Mouse (Mus musculus) layer of hippocampus, postnatal 25 days (tissue): Measurements from ENCODE around the gene Fgf7. TPM values are rescaled to one million over a fixed set of nuclear protein-coding genes. Genes with fewer than 3 reads are reported as not detected.

Source experiments
- DNase-seq, 2 experiments: peaks; one replicate each; pipeline ENCODE4 v3.0.0; 2022; ENCODE audit warnings: mixed read lengths in 2 of 2, low spot score in 1 of 2; ENCODE audit errors: extremely low spot score in 1 of 2
- total RNA-seq, 2 experiments: library from RNA; stranded (reverse); gene quantifications; 2 replicates each; pipeline ENCODE4 v1.2.3; 2021

Fgf7 gene
- total RNA-seq, 2 experiments from 2014 or later = 0.52 to 0.62 TPM

DNA sequence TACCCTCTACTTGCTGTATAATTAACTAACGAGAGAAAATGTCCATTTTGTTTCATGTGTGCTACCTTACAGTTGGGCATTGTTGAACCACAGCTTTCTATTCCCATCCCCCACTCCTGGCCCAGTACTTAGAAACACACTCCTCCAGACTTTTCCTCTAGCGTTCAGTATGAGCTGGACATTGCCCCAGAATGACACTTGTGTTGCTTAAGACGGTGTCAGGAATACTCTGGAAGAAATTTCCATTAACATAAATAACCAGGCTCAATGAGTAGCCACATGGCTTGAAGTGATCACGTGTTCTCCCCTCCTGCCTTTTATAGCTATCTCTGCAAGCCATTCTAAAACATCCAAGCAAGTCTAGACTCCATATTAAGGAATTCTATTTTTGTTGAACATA is 26.1 kb downstream of the Fgf7 start:
- no peak for DNase-seq

DNA sequence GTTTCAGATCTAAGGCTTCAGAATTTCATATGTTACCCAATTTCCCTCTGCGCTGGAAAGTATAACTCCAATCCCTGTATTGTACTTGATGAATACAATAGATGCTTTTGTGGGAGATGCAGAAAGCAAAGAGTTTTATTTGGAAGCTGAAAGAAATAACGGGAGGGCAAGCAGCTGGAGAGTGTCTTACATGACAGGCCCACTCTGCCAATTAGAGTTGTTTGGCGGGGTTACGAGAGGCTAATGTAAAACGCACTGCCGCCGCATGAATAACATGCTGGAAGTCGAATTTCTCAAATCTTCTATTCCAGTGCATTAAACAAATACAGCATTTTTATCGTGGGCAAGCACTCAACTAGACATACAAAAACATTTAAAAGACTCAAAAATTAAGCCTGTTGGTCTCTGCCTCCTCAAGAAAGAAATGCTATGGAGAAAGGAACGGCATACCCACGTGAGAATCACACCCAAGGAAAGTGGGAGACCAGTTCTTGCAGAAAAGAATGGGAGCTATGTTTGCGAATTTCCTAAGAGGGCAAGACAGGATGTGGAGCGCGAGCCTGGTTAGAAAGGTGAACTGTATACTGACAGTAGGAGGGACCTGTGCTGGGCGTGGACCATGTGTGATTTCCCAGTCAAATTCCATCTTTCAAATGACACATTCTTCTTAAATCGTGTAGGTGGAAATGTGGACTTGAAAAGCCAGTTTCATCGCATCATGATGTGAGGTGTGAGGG is 26.7 kb downstream of the Fgf7 start:
- no peak for DNase-seq

DNA sequence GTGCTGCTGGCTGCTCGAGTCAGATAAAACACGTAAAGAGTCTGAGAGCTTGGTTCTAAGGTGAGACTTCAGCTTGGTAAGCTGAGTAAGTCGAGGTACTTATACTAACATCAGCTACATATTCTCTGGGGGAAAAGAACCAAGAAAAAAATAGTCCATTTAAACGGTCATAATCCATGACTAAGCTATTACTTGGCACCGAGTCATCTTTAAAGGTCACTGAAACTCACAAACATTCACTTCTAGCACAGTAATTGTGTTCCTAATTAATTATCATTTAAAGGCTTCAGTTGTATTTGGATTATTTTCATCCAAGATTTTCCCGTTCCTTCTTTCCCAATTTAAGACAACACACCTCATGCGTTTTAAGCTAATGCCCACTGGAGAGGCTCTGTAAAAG is 28.4 kb downstream of the Fgf7 start:
- DNase-seq = no peak

DNA sequence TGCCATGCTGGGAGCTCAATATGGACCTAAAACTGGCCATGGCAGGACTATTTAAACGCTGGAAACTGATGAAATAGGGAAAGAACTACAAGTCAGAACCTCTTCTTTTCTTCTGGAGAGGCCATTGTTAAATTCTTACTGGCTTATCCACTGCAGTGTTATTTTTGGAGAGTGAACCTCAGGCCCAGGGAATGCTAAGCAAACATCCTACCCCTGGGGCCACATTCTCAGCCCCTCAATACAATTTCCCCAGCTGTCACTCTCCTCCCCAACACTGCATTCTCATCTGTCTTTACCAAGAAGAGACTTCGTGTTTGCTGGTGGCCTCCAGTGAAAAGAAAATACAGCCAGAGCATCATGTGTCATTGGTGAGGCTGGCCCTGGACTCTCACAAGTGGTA is 30.4 kb downstream of the Fgf7 start:
- DNase-seq = no peak

DNA sequence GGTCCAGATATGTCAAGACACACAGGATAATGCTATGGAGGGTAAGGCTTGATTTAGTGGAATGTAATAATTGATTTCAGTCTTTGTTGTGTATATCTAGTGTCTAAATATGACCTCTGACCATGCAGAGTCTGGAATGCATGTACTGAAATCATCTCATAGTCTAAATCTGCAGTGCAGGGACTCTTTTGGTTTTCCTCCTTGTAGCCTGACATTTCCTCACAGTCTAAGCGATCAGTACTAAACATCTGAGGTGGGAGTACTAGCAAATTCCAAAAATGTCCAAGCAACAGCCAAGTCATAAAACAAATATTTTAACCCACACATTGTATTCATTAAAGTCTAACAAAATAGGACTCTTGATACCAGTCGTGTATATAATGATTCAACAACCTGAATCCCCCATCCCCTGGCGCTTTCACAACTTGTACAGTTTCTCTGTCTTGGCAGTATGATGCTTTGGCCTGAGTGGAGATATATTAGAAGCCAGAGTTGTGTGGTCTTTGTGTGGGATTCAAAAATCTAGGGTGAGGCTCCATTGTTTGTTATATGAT is 30.9 kb downstream of the Fgf7 start:
- DNase-seq = no peak

DNA sequence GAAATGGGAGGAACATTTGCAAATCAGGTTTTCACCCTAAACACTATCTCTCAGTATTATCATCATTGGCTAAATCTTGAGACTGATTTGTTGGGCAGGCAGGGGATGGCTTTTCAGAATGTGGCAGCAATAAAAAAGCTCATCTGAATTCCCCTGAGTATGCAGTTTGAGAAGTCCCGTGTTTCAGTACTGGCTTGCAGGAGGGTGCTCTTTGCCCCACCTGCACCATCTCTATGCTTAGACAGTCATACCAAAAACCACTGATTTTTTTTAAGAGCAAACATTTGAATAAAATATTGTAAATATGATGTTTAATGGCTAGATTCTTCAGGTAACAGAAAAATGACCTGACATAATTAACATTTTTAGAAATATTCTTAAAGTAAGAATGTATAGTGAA is 35.3 kb downstream of the Fgf7 start:
- no peak for DNase-seq

DNA sequence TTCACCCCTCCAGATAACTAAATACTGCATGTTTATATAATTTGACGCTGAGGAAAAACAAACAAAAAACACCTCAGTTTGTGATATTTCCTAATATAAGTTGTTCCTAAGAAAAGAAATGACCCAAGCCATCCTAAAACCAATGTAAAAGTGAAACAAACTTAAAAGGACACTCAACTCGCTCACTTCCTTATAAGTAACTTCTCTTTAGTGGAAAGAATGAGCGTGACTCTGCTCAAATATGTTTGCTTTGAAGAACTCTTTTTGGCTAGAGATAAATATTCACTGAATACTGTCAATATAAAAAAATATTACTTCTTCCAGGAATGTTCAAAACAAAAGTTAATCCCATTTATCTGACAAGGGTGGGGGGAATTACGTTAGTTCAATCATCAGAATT is 39.3 kb downstream of the Fgf7 start:
- no peak for DNase-seq

DNA sequence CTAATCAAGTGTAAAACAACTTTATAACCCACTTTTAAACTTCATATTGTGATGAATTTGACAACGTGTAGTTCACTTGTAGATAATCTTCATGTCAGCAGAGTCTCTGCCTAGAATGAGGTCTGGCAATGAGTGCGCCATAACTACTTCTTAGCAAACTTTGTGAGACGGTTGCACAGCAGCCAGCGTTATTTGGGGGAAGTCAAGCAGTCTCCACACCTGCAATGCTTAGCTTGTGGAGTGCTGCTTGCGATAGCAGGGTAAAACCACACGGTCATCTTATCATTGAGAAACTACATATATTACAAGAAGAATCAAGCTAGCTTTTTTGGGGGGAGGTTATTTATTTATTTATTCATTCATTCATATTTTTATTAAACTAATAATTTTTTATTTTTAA is 42.0 kb downstream of the Fgf7 start:
- DNase-seq = no peak

DNA sequence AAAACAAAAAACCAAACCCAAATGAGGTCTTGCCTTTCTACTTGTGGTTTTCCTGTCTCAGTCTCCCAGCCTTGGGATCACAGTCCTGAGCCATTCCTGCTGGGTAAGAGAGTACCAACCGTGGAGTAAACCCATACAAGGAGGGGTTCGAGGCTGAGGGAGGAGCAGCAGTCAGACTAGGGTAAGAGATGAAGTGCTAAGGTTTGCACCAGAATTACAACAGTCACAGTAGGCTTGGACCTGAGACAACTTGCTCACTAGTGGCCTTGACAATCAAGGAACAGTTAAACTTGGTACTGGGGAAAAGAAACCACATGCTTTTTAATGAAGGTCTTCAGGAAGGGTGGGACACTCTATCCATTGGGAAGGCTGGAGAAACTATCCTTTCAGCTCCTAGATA is 44.6 kb downstream of the Fgf7 start:
- DNase-seq = no peak

DNA sequence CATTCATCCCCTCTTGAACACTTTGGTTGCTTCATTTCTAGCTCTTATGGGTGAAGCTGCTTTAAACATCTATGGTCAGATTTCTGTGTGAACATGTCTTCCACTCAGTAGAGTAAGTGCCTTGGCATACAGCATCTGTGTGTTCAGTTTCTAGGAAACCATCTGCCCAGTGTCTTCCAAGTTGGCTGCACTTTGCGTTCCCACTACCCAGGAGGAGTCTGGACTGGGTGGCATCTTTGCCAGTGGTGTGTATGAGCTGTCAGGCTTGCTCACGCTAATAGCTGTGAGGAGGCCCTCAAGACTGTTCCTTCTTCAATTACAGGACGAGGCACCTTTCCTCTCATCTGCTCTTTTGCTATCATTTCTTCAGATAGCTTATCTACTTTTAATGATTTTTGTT is 49.9 kb downstream of the Fgf7 start:
- no peak for DNase-seq

DNA sequence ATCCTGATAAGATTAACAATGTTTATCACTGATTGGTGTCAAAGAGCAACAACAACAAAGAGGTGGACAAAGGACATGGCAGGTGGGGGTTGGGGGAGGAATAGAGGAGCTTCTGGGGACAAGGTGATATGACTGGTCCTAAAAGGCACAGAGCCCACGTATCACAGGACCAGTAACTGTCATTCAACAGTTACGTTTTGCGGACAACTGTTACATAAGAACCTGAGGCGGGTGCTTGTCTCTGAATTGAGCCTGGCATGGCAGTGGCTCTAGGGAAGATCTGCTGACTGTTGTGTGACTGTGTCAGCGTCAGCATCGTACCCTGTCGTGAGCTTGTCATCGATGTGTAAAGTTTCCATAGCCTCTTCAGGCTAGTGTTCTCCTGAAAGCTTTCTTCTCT is 51.7 kb downstream of the Fgf7 start:
- no peak for DNase-seq

DNA sequence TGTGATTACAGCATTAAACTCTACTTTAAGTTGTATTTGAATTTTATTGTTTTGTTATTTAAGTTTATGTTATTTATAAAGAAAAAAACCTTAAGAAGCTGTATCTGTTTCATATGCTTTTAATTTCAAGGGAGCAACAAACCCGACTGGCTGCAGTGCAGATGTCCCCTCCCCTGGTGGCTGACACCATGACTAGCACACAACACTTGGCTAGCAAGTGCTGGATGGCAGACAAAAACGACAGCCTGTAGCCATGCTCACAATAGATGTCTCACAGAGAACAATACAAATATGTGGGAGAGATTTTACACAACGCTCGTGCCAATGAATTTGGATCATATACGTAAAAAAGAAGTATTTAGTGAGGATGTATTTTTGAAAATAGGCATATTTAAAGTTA is 56.0 kb downstream of the Fgf7 start:
- no peak for DNase-seq

DNA sequence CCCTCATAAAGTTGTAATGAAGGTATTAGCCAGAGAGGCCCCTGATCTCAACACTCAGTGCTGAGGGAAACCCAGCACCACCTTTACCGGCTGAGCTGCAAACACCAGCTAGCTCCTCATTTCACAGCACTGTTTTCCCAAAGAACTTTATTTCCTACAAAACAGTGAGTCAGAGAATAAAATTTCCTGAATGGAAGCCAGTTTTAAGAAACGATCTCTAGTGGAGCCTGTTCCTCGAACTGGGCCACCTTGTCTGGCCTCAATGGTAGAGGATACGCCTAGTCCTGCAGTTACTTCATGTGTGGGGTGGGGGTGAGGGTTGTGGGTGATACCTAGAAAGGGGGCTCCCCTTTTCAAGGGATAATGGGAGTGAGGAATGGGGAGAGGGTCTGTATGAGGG is 60.2 kb downstream of the Fgf7 start:
- DNase-seq = no peak

Other genes with a start within 250 kb of the Fgf7 start
- 10 to 100 TPM; 27.0 to 28.4 TPM for gene Galk2, start 175.5 kb upstream of the Fgf7 start, total RNA-seq
- gene Cops2, start 175.5 kb upstream of the Fgf7 start, total RNA-seq = 100 to 1,000 TPM; 104 to 118 TPM
- gene Fam227b, start 117.3 kb downstream of the Fgf7 start, total RNA-seq = under 1 TPM in 1 of 2 experiments, not detected in 1; 0.15 TPM
- gene Dtwd1, start 117.5 kb downstream of the Fgf7 start, total RNA-seq = 10 to 100 TPM; 15.1 to 15.7 TPM
- not detected for gene Gm17555, start 180.4 kb downstream of the Fgf7 start, total RNA-seq